Mouse (Mus musculus): ENCODE data around the gene Card10. TPM values are rescaled to one million over a fixed set of nuclear protein-coding genes. Genes with fewer than 3 reads are reported as not detected.

Gene Card10
- polyA plus RNA-seq, 1 experiment = 0.73 TPM

GRCm38 (mm10) chr15:78771531-78772367, 31.1 kb downstream of the Card10 start:
- Histone ChIP-seq H3K79me2 (ENCODE audit: control insufficient read depth, insufficient read depth) (no peaks in the 10 kb centered on the region), H3ac (ENCODE audit: control insufficient read depth, insufficient read length, low read depth) (no peak overlapping the region), H3K36me3 (ENCODE audit: control insufficient read depth, insufficient read depth) (peaks cover 5% of the 10 kb centered on the region), H3K79me3 (ENCODE audit: low read depth) (no peaks in the 10 kb centered on the region), H3K4me3 (ENCODE audit: insufficient read depth, poor library complexity, severe bottlenecking) (no peak overlapping the region), H3K27me3 (ENCODE audit: control insufficient read depth, insufficient read depth, insufficient read length) (peaks cover 9% of the 10 kb centered on the region)
- no peak for TF ChIP-seq MAX (IDR thresholded peaks at IDR 0.05)

- peaks cover 5% of the 10 kb centered on the region for H3K36me3 ChIP-seq (ENCODE audit: control insufficient read depth, insufficient read depth)
Observed at GRCm38 (mm10) chr15:78770983-78771355, 31.9 kb downstream of the Card10 start.

GRCm38 (mm10) chr15:78770234-78770982, 32.4 kb downstream of the Card10 start:
- Histone ChIP-seq H3K36me3 (ENCODE audit: control insufficient read depth, insufficient read depth) (peaks cover 2% of the 10 kb centered on the region), H3K27me3 (ENCODE audit: control insufficient read depth, insufficient read depth, insufficient read length) (peaks cover 14% of the 10 kb centered on the region), H3ac (ENCODE audit: control insufficient read depth, insufficient read length, low read depth) (no peak overlapping the region), H3K4me3 (ENCODE audit: insufficient read depth, poor library complexity, severe bottlenecking) (no peak overlapping the region), H3K79me2 (ENCODE audit: control insufficient read depth, insufficient read depth) (no peaks in the 10 kb centered on the region), H3K79me3 (ENCODE audit: low read depth) (no peaks in the 10 kb centered on the region)
- TF ChIP-seq MYOG (IDR thresholded peaks at IDR 0.05; ENCODE audit: control insufficient read depth, extremely low read depth, insufficient read length) = no peak
- no peak for TF ChIP-seq USF1 (IDR thresholded peaks at IDR 0.05; ENCODE audit: low read depth)

More at GRCm38 (mm10) chr15:78770983-78771355, 31.9 kb downstream of the Card10 start:
- H3K79me2 ChIP-seq (ENCODE audit: control insufficient read depth, insufficient read depth) = no peaks in the 10 kb centered on the region
- H3K27me3 ChIP-seq (ENCODE audit: control insufficient read depth, insufficient read depth, insufficient read length) = peaks cover 9% of the 10 kb centered on the region
- H3K4me3 ChIP-seq (ENCODE audit: insufficient read depth, poor library complexity, severe bottlenecking) = no peak overlapping the region
- no peak overlapping the region for H3ac ChIP-seq (ENCODE audit: control insufficient read depth, insufficient read length, low read depth)
- H3K79me3 ChIP-seq (ENCODE audit: low read depth) = no peaks in the 10 kb centered on the region
- TF ChIP-seq CTCF (IDR thresholded peaks at IDR 0.05; ENCODE audit: control insufficient read depth, insufficient read depth, insufficient read length) (no peak), USF1 (IDR thresholded peaks at IDR 0.05; ENCODE audit: low read depth) (no peak), MAX (IDR thresholded peaks at IDR 0.05) (no peak), FOSL1 (IDR thresholded peaks at IDR 0.05; ENCODE audit: insufficient read depth, low read length, poor library complexity, severe bottlenecking) (no peak), MYOG (IDR thresholded peaks at IDR 0.05; ENCODE audit: control insufficient read depth, extremely low read depth, insufficient read length) (no peak), MYOD1 (IDR thresholded peaks at IDR 0.05; ENCODE audit: control insufficient read depth, insufficient read length, low read depth) (no peak), CEBPB (IDR thresholded peaks at IDR 0.05; ENCODE audit: low read depth) (no peak)

- Histone ChIP-seq H3K79me2 (ENCODE audit: control insufficient read depth, insufficient read depth) (no peaks in the 10 kb centered on the region), H3K27me3 (ENCODE audit: control insufficient read depth, insufficient read depth, insufficient read length) (peaks cover 20% of the 10 kb centered on the region), H3K36me3 (ENCODE audit: control insufficient read depth, insufficient read depth) (no peaks in the 10 kb centered on the region), H3ac (ENCODE audit: control insufficient read depth, insufficient read length, low read depth) (no peak overlapping the region), H3K4me3 (ENCODE audit: insufficient read depth, poor library complexity, severe bottlenecking) (no peak overlapping the region), H3K79me3 (ENCODE audit: low read depth) (no peaks in the 10 kb centered on the region)
- TF ChIP-seq USF1 (IDR thresholded peaks at IDR 0.05; ENCODE audit: low read depth) = no peak
- no peak for TF ChIP-seq MYOD1 (IDR thresholded peaks at IDR 0.05; ENCODE audit: control insufficient read depth, insufficient read length, low read depth)
- no peak for TF ChIP-seq CTCF (IDR thresholded peaks at IDR 0.05; ENCODE audit: control insufficient read depth, insufficient read depth, insufficient read length)
- TF ChIP-seq MYOG (IDR thresholded peaks at IDR 0.05; ENCODE audit: control insufficient read depth, extremely low read depth, insufficient read length) = no peak
- TF ChIP-seq FOSL1 (IDR thresholded peaks at IDR 0.05; ENCODE audit: insufficient read depth, low read length, poor library complexity, severe bottlenecking) = no peak
- no peak for TF ChIP-seq CEBPB (IDR thresholded peaks at IDR 0.05; ENCODE audit: low read depth)
- TF ChIP-seq MAX (IDR thresholded peaks at IDR 0.05) = no peak
Observed at GRCm38 (mm10) chr15:78769064-78769463, 33.8 kb downstream of the Card10 start.

- H3ac ChIP-seq (ENCODE audit: control insufficient read depth, insufficient read length, low read depth) = no peak overlapping the region
- TF ChIP-seq MAX (IDR thresholded peaks at IDR 0.05) (no peak), CEBPB (IDR thresholded peaks at IDR 0.05; ENCODE audit: low read depth) (no peak), USF1 (IDR thresholded peaks at IDR 0.05; ENCODE audit: low read depth) (no peak), FOSL1 (IDR thresholded peaks at IDR 0.05; ENCODE audit: insufficient read depth, low read length, poor library complexity, severe bottlenecking) (no peak), MYOD1 (IDR thresholded peaks at IDR 0.05; ENCODE audit: control insufficient read depth, insufficient read length, low read depth) (no peak), CTCF (IDR thresholded peaks at IDR 0.05; ENCODE audit: control insufficient read depth, insufficient read depth, insufficient read length) (no peak), MYOG (IDR thresholded peaks at IDR 0.05; ENCODE audit: control insufficient read depth, extremely low read depth, insufficient read length) (no peak)
- H3K27me3 ChIP-seq (ENCODE audit: control insufficient read depth, insufficient read depth, insufficient read length) = peaks cover 48% of the 10 kb centered on the region
- no peak overlapping the region for H3K4me3 ChIP-seq (ENCODE audit: insufficient read depth, poor library complexity, severe bottlenecking)
- H3K79me3 ChIP-seq (ENCODE audit: low read depth) = no peaks in the 10 kb centered on the region
- no peaks in the 10 kb centered on the region for H3K79me2 ChIP-seq (ENCODE audit: control insufficient read depth, insufficient read depth)
- no peaks in the 10 kb centered on the region for H3K36me3 ChIP-seq (ENCODE audit: control insufficient read depth, insufficient read depth)
Observed at GRCm38 (mm10) chr15:78763704-78764103, 39.1 kb downstream of the Card10 start.

GRCm38 (mm10) chr15:78763210-78763609, 39.6 kb downstream of the Card10 start:
- TF ChIP-seq MYOD1 (IDR thresholded peaks at IDR 0.05; ENCODE audit: control insufficient read depth, insufficient read length, low read depth) = no peak
- TF ChIP-seq CEBPB (IDR thresholded peaks at IDR 0.05; ENCODE audit: low read depth) = no peak
- no peak for TF ChIP-seq CTCF (IDR thresholded peaks at IDR 0.05; ENCODE audit: control insufficient read depth, insufficient read depth, insufficient read length)
- TF ChIP-seq USF1 (IDR thresholded peaks at IDR 0.05; ENCODE audit: low read depth) = no peak
- no peak for TF ChIP-seq FOSL1 (IDR thresholded peaks at IDR 0.05; ENCODE audit: insufficient read depth, low read length, poor library complexity, severe bottlenecking)
- TF ChIP-seq MAX (IDR thresholded peaks at IDR 0.05) = no peak
- TF ChIP-seq MYOG (IDR thresholded peaks at IDR 0.05; ENCODE audit: control insufficient read depth, extremely low read depth, insufficient read length) = no peak
- Histone ChIP-seq H3K4me3 (ENCODE audit: insufficient read depth, poor library complexity, severe bottlenecking) (no peak overlapping the region), H3K27me3 (ENCODE audit: control insufficient read depth, insufficient read depth, insufficient read length) (peaks cover 50% of the 10 kb centered on the region), H3K36me3 (ENCODE audit: control insufficient read depth, insufficient read depth) (no peaks in the 10 kb centered on the region), H3K79me3 (ENCODE audit: low read depth) (no peaks in the 10 kb centered on the region), H3ac (ENCODE audit: control insufficient read depth, insufficient read length, low read depth) (no peak overlapping the region), H3K79me2 (ENCODE audit: control insufficient read depth, insufficient read depth) (no peaks in the 10 kb centered on the region)

All from C2C12 (cell line).